Mouse (Mus musculus) gastrocnemius, adult 8-10 months (tissue): ENCODE measurements around the gene Cldn34b2. TPM values are rescaled to one million over a fixed set of nuclear protein-coding genes. Genes with fewer than 3 reads are reported as not detected.
"Not testable (repeated sequence)": the region's sequence is repeated elsewhere in the genome, so short reads cannot be mapped to it uniquely, and the experiment has no call there.

Experiments
- DNase-seq, 2 experiments: peaks; one replicate each; pipeline ENCODE4 v3.0.0; 2022; ENCODE audit warnings: low spot score in 2 of 2
- total RNA-seq, 4 experiments: library from RNA; stranded (reverse); gene quantifications; 2 replicates each; pipeline ENCODE4 v1.2.4; 2022

The Cldn34b2 gene
- not detected for total RNA-seq

DNA sequence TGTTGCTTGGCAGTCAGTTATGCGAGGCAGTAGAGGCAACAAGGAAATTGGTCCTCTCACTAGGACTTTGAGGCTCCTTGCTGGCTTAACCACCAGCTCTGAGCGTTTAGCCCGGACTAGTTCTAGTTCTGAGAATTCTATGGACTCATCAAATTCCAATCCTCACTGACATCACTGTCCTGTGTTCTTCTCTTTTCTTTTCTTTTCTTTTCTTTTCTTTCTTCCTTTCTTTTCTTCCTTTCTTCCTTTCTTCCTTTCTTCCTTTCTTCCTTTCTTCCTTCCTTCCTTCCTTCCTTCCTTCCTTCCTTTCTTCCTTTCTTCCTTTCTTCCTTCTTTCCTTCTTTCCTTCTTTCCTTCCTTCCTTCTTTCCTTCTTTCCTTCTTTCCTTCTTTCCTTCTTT is at the start of gene Cldn34b2:
Gene Cldn34b2, minus strand, starts transcription at position 101 of the 400 bp plus-strand sequence.
- DNase-seq, result not testable (repeated sequence)

DNA sequence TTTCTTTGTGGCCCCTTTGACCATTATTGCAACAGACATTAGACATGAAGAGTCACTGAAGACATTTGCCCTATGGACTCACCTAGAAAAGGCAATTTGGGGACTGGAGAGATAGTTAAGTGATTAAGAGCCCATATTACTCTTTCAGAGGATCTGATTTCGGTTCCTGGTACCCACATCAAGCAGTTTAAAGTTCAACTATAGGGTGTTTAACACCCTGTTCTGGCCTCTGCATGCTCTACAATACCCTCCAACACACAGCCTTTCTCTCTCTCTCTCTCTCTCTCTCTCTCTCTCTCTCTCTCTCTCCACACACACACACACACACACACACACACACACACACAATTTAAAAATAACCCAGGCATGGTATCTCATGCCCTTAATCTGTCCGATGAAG is 49.4 kb upstream of the Cldn34b2 start:
- no peak for DNase-seq

DNA sequence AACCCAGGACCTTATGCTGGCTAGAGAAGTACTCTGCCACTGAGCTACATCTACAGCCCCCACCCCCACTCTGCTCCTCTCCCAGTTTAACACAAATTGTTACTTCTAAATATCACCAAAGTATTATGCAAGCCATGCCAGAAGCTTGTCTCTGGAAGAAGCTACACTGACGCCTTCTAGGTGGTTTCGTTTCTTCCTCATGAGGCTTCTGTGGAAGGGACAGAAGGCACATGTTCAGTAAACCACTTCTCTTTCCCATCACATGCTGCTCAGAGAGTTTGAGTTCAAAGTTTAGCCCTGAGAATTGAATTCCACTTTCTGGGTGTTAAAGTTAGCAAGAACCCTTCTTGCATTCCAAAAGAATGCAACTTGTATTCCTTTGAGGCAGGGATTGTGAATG is 49.0 kb upstream of the Cldn34b2 start:
- DNase-seq, result no peak

DNA sequence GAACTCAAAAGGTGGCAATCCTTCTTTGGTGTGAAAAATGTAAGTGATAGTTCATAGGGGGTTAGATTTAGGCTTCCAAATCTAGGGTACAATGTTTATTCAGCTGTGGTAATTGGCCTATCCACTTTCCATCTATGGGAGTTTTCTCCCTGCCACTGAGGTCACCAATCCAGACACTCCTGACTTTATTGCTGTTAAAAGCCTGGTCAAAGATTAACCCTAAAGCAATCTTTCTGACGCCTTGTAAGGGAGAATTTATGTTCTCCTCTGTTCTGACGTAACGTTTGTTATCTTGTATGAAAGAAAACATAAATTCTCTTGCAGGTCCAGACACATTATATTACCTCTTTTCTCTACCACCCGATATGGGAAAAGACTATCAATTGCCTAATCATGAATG is 47.4 kb upstream of the Cldn34b2 start:
- DNase-seq, result no peak

GRCm38 (mm10) chrX:155172310-155172709 is 44.1 kb upstream of the Cldn34b2 start:
- no peak for DNase-seq

DNA sequence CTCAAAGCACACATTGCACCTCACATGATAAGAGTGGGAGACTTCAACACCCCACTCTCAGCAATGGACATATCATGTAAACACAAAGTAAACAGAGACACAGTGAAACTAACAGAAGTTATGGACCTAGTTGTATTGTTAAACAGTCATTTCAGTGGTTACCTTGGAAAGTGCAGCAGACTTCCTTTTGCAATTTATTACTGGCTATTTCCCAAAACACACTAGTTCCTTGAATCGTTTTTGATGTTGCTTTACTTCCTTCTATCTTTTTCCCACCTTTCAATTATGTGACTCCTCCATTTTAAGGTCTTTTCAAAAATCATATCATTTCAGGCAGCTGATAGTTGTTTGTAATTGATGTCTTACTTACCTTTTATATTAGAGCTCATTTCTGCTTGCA is 43.5 kb upstream of the Cldn34b2 start:
- no peak for DNase-seq

- no peak for DNase-seq
These were observed 41.7 kb upstream of the Cldn34b2 start for GRCm38 (mm10) chrX:155169886-155170285.

GRCm38 (mm10) chrX:155167667-155168066 is 39.5 kb upstream of the Cldn34b2 start:
- DNase-seq, result no peak

GRCm38 (mm10) chrX:155166313-155166712 is 38.1 kb upstream of the Cldn34b2 start:
- no peak for DNase-seq

GRCm38 (mm10) chrX:155163553-155163952 is 35.3 kb upstream of the Cldn34b2 start:
- no peak for DNase-seq

DNA sequence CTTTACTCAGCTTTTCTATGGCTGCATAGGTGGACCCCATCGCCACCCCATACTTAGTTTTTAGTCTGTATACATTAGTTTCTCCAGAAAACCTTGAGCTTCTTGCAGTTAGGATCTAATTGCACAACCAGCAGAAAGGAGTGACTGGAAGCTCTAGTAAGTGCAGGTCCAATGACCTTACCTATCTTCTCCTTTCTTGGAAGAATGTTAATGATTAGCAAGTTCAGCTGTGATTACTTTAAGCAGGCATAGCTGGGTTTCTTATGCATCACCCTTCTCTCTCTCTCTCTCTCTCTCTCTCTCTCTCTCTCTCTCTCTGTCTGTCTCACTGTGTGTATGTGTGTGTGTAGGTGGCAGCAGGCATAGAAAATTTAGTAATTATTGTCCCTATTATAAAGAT is 23.7 kb upstream of the Cldn34b2 start:
- DNase-seq, result no peak

DNA sequence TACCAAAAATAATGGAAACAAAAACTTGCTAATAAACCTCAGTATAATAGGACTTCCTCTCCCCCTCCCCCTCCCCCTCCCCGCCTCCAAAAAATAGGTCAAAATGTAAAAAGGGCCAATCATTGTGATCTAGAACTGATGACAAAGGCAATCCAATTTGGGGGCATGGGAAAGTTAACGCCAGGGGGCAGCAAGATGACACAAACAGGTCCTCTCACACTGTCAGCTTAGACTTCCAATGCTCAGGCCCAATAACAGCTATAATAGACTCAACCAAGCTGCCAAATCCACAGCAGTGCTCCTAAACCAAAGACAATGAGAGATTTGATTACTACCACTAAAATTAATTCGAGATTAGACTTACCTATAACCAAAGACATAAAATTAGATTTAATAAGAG is 16.5 kb upstream of the Cldn34b2 start:
- peak; percentile 6 to 13 for DNase-seq

GRCm38 (mm10) chrX:155098024-155098423 is 30.2 kb downstream of the Cldn34b2 start:
- no peak for DNase-seq

- not testable (repeated sequence) for DNase-seq
These were observed 34.6 kb downstream of the Cldn34b2 start, which contains the start of gene Magea2 for GRCm38 (mm10) chrX:155093566-155093965. Gene Magea2 (minus strand): TSS chrX:155093666.

GRCm38 (mm10) chrX:155089693-155090092 is 38.5 kb downstream of the Cldn34b2 start, which contains the start of gene Magea1:
Gene Magea1 (minus strand): TSS chrX:155089793.
- not testable (repeated sequence) for DNase-seq

Other genes starting within 250 kb of the Cldn34b2 start
- not detected for gene Cldn34b1, start 238.1 kb downstream of the Cldn34b2 start, total RNA-seq
- not detected for gene Magea6, start 192.4 kb downstream of the Cldn34b2 start, total RNA-seq
- not detected for gene Magea3, start 178.9 kb downstream of the Cldn34b2 start, total RNA-seq
- gene Magea8, start 132.6 kb downstream of the Cldn34b2 start, total RNA-seq, result not detected
- not detected for gene Magea5, start 65.3 kb downstream of the Cldn34b2 start, total RNA-seq
- not detected for gene Magea1, start 38.6 kb downstream of the Cldn34b2 start, total RNA-seq
- not detected for gene Magea2, start 34.7 kb downstream of the Cldn34b2 start, total RNA-seq
- 10 to 100 TPM; 11.0 to 19.8 (median 16.4) TPM for gene Sat1, start 88.0 kb upstream of the Cldn34b2 start, total RNA-seq
- gene Acot9, start 134.0 kb upstream of the Cldn34b2 start, total RNA-seq, result 10 to 100 TPM; 13.9 to 16.5 (median 15.4) TPM
- 1 to 10 TPM; 4.7 to 6.7 (median 5.5) TPM for gene Prdx4, start 212.3 kb upstream of the Cldn34b2 start, total RNA-seq